Mouse (Mus musculus) heart, adult 8-10 months (tissue): ENCODE measurements at regions not wholly inside any gene's neighbourhood (a gene's known extent, or its start where the extent isn't known, plus 50 kb on each side); places are given as distances from the start of the nearest gene placed in this dataset.

Experiments used
- DNase-seq: peaks from one replicate; pipeline ENCODE4 v3.0.0; 2022; ENCODE audit warnings: low spot score

DNA sequence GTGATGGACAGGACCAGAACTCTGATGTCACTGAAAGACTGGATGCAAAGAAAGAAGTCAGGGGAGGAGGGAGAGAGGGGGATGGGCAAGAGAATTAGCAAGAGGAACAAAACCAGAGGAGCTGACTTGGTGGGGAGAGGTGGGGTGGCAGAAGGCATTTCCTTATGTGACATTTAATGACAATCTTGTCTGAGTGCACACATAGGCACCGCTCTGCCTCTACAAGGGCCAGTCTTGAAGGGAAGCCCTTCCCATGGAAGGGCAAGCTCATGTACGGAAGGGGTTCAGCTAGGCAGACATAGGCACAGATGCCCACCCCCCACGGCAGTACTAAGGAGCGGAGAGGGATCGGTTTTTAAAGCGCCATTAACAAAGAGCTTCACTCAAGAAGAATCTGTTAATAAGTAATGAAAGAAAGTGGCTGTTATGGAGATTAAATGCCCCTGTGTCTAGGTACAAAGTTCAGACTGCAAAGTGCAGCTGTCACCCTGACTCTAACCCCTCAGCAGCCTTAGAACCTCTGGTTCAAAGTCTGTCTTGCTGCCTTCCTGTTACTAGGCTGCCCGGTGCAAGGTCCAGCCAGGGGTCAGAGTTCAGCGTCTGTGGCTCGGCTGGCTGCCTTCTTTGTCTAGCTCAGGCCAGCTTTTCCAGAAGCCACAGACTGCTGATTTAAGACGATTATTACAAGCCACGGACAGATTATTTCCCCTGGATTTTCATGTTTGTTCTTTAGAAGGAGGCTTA lies 80.0 kb upstream of the Nrip1 start:
- DNase-seq = peak; percentile 24

DNA sequence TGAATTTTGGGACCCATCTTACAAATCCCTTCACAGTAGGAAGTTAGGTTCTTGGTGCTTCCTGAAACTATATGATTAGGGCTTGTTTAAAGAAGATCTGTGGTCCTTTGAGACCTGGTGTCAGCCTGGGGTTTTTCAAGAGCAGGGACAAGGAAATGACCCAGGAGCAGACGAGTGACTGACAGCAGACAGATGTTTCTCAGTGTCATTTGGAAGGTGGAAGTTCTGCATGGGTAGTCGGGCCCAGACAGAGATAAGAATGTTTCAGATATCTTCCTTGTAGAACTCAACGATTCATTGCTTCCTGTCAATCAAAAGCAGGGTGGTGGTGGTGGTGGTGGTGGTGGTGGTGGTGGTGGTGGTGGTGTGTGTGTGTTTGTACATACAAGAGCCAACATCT lies 75.1 kb upstream of the Nrip1 start:
- no peak for DNase-seq

DNA sequence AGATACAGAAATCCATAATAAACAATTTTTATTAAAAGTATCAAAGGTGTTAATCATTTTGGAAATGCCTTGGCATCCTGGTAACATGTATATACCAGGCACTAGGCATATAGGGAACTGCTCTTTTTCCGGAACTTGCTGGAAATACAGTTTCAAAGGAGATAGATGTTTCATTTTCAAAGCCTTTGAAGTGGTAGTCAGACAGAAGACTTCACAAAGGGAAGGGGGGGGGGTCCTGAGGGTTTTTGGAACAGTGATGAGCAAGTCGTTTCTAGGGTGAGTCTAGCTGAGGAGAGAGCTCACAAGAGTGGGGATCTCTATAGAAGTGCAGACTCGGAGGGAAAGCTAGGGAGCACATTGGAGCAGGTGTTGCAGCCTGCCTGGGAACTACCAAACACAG lies 73.4 kb upstream of the Nrip1 start:
- DNase-seq = no peak

DNA sequence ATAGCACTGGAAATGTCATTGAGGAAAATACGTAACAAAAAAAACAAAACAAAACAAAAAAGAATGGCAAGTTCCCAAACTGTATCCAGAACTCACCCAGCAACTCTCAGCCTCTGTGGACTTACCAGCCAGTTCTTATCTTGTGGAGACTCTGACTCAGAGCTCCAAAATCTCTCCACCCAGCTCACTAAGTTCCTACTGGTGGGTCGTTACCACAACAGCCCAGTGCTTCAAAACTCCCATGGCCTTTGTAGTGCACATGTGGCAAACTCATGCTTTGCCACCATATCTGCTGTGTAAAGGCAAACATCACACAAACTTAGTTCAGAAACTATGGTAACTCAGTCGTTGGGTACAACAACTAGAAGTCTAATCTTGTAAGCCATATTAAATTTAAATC lies 71.0 kb upstream of the Nrip1 start:
- DNase-seq = no peak

DNA sequence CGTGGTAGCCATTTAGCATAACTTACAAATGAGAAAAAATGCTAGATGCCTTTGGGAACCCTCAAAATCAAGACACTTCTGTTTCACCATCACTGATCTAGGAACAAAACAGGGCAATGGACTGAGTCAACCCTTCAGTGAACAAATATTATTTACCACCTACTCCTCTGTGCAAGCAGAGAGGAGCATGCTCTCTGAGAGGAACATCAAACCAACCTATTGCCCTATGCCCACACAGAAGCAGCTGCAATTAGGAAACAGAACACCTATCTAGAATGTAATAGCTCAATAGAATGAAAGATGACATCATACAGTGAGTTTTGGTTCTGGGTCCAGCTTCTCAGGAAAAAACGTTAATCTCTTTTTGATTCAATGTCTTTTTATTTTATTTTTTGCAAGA lies 69.0 kb upstream of the Nrip1 start:
- no peak for DNase-seq

DNA sequence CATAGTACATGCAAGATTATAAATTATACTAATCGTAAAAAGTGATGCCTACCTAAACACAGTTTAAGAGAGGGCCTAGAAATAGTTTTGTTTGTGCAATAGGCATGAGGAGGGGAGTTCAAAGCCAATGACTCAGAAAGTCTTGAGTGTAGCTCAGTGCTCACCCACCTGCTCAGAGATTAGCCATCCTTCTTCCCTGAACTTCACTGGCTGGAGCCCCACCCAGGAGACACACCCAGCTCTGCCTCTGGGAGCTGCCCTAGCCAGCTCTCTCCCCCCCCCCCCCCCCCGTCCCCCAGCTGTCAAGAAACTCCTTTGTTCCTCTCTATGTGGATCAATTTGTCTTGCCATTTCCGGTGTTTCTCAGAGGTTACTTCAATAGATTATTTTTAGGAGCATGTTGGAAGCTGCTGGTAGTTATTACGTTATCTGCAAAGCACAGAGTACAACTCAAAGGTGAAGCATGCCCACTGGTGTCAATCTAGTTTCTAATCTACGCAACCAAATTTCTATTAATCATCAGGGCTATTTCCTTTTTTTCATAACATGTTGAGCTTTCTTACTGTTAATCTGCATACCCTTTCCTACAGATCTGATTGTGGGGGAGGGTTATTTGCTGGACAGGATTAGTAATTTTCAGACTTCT lies 68.3 kb upstream of the Nrip1 start:
- no peak for DNase-seq

DNA sequence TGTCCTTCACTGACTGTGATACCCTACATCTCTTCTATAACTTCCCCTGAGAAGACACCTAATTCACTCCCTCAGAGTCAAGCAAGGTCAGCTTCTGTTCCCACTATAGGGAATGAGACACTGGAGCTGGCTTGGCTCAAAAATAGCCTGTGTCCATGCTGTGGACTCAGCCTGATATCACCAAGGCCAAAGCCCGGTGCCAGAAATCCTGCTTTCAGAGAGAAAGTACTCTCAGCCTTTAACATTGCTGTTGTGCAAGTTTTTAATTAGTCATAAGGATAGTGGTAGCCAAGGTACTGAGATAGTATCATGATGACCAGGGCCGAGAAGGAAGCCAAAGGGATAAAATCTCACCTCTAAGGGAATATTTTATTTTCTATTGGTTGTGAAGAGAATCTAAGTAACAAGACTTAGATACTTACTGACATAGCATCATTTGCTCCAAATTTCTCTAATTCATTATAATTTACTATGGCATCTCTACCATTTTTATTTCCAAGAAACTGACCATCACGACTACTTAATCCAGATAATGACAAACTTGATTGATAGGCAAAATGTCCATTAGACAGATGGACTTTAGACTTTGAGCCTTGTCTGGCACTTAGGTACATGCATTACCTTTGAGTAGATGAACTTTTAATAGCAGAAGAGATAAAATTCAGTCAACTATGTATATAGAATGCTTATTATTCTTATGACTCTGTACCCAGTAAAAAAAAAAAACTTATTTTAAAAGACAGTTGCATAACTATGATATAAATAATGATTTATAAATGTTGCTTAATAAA lies 64.7 kb upstream of the Nrip1 start:
- DNase-seq = peak; percentile 57

DNA sequence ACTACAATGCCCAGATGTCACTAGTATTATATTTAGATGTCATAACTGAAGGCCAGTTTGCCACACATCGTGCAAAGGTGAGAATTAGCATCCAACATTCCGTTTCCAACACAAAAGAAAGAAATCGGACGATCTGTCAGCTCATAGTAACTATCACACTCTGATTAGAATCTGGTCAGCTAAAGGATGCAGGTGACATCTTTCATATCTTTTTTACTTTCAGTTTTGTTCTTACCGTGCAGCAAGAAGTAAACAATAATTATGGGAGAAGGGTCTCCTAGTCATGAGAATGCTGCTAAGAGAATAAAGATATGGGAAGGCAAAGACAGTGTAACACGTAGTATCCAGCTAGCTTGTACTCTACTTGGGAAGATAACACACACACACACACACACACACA lies 62.7 kb upstream of the Nrip1 start:
- DNase-seq = no peak

DNA sequence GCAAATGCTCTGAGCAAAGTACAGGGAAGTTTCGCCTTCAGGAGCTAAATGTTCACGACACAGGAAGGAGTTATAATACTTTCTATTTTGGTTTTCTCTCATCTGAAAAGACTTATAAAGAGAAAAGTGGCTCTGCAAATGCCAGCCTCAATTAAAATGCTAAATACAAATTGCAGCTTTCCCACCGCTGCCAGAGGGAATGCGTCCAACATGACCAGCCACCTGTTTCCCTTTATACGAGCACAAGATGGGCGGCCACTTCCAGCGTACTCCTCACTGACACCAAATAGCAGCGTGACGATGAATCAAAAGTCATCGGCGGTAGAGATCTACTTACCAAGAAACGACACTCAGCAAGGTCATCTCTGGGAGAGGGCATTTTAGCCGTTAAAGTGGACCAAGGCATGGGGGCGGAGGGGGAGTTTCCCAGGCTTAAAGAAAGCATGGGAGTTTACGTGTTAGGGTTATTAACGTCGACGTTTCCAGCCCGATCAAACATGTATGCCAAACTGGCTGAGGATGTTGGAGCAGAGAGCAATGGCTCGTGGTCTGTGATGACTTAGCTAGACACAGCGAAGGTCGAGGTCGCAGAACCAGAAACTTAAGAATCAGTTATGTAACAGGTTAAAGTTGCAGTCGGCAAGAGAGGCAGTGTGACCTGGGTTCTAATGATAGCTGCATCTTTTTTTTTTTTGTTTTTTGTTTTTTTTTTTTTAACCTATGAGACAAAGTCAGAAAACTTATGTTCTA lies 59.6 kb upstream of the Nrip1 start:
- DNase-seq = peak; percentile 28

DNA sequence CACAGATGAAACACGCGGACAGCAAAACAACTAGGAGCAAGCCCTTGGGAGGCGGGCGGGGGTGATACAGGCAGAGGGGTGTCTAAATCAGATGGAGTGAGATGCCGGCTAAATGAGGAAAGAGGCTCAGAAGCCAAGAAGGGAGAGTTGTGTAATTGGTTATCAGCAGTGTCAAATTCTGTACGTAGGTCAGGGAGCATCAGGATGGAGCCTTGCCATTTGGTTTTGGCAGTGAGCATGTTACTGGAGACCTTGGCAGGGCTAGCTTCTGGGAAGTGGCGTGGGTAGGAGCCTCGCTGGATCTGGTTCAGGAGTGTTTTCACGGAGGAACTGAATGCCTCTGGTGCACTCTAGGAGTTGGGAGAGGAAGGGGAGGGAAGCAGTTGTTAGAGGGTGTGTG lies 58.7 kb upstream of the Nrip1 start:
- DNase-seq = peak; percentile 72

DNA sequence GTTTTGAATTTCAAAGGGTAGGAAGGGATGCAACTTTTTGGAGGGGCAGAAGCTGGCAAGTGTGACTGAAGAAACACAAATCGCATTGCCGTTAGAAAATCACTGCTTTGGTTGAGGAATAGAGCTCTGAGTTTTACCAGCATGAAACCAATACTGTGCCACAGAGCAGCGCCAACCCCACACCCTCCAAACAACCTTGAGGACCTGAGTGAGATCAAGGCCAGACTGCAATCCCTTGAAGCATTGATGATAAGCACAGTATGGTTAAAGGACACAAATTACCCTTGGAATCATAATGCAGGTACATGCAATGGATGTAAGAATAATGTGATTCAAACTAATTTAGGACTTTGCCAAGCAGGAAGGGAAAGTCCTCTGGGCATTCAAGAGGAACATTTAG lies 55.5 kb upstream of the Nrip1 start:
- no peak for DNase-seq

DNA sequence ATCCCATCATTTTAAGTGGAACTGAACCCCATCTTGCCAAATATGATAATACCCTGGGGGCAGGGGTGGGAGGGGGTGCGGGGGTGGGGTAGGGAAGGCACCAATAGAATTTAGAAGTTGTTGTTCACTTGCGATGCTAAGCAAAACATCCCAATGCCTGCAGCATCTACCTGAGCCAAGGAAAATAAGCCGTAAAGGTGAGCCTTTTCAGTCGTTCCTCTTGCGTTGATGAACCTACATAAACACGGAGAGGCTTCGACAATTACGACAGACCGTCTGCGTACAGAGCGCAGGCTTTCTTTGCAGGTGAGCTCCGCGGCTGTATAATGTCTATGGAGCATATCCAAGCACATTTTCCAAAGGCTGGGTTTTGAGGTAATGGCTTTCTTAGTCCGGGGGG lies 50.3 kb upstream of the Nrip1 start:
- DNase-seq = no peak
